Mouse (Mus musculus): ENCODE results near the gene Exosc3. TPM values are rescaled to one million over a fixed set of nuclear protein-coding genes. Genes with fewer than 3 reads are reported as not detected.

Gene Exosc3
- total and polyA plus RNA-seq, 2 experiments from 2014 or later, result 19.9 to 24.3 TPM

DNA sequence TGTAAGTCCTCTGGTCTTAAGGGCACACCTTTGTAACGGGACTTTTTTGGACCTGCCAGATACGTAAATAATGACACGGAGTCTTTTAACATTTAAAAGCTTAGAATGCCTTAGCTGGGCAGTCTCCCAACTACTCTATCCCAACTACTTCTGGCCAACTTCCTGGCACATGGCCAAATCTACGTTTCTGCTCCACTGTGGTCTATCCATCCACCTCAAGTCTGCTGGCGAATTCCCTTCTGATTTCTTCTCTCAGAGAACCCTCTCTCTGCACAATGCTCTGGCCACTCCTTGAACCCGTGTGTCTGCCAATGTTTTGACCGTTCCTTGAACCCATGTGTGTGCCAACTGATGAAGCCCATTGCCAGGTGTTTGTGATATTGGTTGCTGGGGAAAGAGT, 11.4 kb downstream of the Exosc3 start:
- no peaks in the 10 kb centered on the region for H3K36me3 ChIP-seq (ENCODE audit: insufficient read depth, low read length)
- TF ChIP-seq CTCF (IDR thresholded peaks at IDR 0.05), result no peak
- H3K4me2 ChIP-seq (ENCODE audit: low read depth, low read length, poor library complexity, severe bottlenecking), result no peak overlapping the region
- no peak for DNase-seq (ENCODE audit: low spot score)
- 0 out of 2 replicates have a peak, but pooled peaks cover 4% of the 10 kb centered on the region for H3K27me3 ChIP-seq (ENCODE audit: insufficient read depth, low read length)
- no peak overlapping the region for H3K27ac ChIP-seq (ENCODE audit: low read depth, low read length)
- no peak overlapping the region for H3K9ac ChIP-seq (replicated peaks; ENCODE audit: low read length, poor library complexity, severe bottlenecking)
- H3K9me3 ChIP-seq (ENCODE audit: low read length), result no peaks in the 10 kb centered on the region
- WGBS, result 78% methylated on average over 7 of the region's 7 CpGs
- no peak for ATAC-seq (ENCODE audit: low FRiP score)
- no peaks in the 10 kb centered on the region for H3K4me1 ChIP-seq (ENCODE audit: insufficient read depth, low read length)
- H3K4me3 ChIP-seq (ENCODE audit: low read depth, low read length), result no peak overlapping the region

- peak; percentile 92 for ATAC-seq (ENCODE audit: low FRiP score)
- WGBS, result under 1% methylated on average over 56 of the region's 56 CpGs
Measured at GRCm38 (mm10) chr4:45320159-45320816, 22.2 kb downstream of the Exosc3 start.

DNA sequence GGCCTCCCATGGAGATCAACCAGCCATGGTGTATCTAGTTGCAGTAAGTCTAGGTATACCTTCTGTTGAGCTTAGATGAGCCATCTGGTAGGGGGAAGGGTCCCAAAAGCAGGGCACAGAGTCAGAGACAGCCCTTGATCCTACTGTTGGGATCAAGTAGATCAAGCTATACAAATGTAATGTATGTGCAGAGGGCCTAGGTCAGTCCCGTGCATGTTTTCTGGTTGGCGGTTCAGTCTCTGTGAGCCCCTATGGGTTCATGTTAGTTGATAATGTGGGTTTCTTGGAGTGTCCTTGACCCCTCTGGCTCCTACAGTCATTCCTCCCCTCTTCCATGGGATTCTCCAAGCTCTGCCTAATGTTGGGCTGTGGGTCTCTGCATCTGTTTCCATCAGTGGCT, 31.5 kb downstream of the Exosc3 start:
- Histone ChIP-seq H3K4me2 (ENCODE audit: low read depth, low read length, poor library complexity, severe bottlenecking) (no peak overlapping the region), H3K9ac (replicated peaks; ENCODE audit: low read length, poor library complexity, severe bottlenecking) (no peak overlapping the region), H3K36me3 (ENCODE audit: insufficient read depth, low read length) (peaks cover 24% of the 10 kb centered on the region), H3K4me3 (ENCODE audit: low read depth, low read length) (no peak overlapping the region), H3K27ac (ENCODE audit: low read depth, low read length) (no peak overlapping the region), H3K4me1 (ENCODE audit: insufficient read depth, low read length) (no peaks in the 10 kb centered on the region), H3K9me3 (ENCODE audit: low read length) (no peaks in the 10 kb centered on the region), H3K27me3 (ENCODE audit: insufficient read depth, low read length) (no peaks in the 10 kb centered on the region)
- WGBS, result 93% methylated on average over 2 of the region's 2 CpGs
- ATAC-seq (ENCODE audit: low FRiP score) (no peak), DNase-seq (ENCODE audit: low spot score) (no peak)
- no peak for TF ChIP-seq CTCF (IDR thresholded peaks at IDR 0.05)

More at GRCm38 (mm10) chr4:45320159-45320816, 22.2 kb downstream of the Exosc3 start:
- H3K27ac ChIP-seq (ENCODE audit: low read depth, low read length), result peak overlapping the region; percentile 84
- H3K4me3 ChIP-seq (ENCODE audit: low read depth, low read length), result peak overlapping the region; percentile 92
- no peaks in the 10 kb centered on the region for H3K9me3 ChIP-seq (ENCODE audit: low read length)
- H3K4me2 ChIP-seq (ENCODE audit: low read depth, low read length, poor library complexity, severe bottlenecking), result peak overlapping the region; percentile 78
- H3K36me3 ChIP-seq (ENCODE audit: insufficient read depth, low read length), result peaks cover 21% of the 10 kb centered on the region
- peak overlapping the region; percentile 90 for H3K9ac ChIP-seq (replicated peaks; ENCODE audit: low read length, poor library complexity, severe bottlenecking)
- peaks cover 5% of the 10 kb centered on the region for H3K27me3 ChIP-seq (ENCODE audit: insufficient read depth, low read length)
- peak; percentile 87 for DNase-seq (ENCODE audit: low spot score)
- peak; percentile 10; the same call in 1 of the 2 replicates for TF ChIP-seq CTCF (IDR thresholded peaks at IDR 0.05)
- H3K4me1 ChIP-seq (ENCODE audit: insufficient read depth, low read length), result peaks cover 7% of the 10 kb centered on the region; the same call in 1 of the 2 replicates

- Histone ChIP-seq H3K9me3 (ENCODE audit: low read length) (no peaks in the 10 kb centered on the region), H3K4me2 (ENCODE audit: low read depth, low read length, poor library complexity, severe bottlenecking) (no peak overlapping the region), H3K4me3 (ENCODE audit: low read depth, low read length) (no peak overlapping the region), H3K9ac (replicated peaks; ENCODE audit: low read length, poor library complexity, severe bottlenecking) (no peak overlapping the region), H3K36me3 (ENCODE audit: insufficient read depth, low read length) (peaks cover 29% of the 10 kb centered on the region), H3K27ac (ENCODE audit: low read depth, low read length) (no peak overlapping the region), H3K4me1 (ENCODE audit: insufficient read depth, low read length) (no peaks in the 10 kb centered on the region), H3K27me3 (ENCODE audit: insufficient read depth, low read length) (no peaks in the 10 kb centered on the region)
- DNase-seq (ENCODE audit: low spot score) (no peak), ATAC-seq (ENCODE audit: low FRiP score) (no peak)
- no peak for TF ChIP-seq CTCF (IDR thresholded peaks at IDR 0.05)
- 95% methylated on average over 6 of the region's 6 CpGs for WGBS
Measured at GRCm38 (mm10) chr4:45308606-45309005, 33.9 kb downstream of the Exosc3 start.

GRCm38 (mm10) chr4:45308046-45308445, 34.5 kb downstream of the Exosc3 start:
- Histone ChIP-seq H3K4me2 (ENCODE audit: low read depth, low read length, poor library complexity, severe bottlenecking) (no peak overlapping the region), H3K27me3 (ENCODE audit: insufficient read depth, low read length) (no peaks in the 10 kb centered on the region), H3K36me3 (ENCODE audit: insufficient read depth, low read length) (peaks cover 29% of the 10 kb centered on the region), H3K4me1 (ENCODE audit: insufficient read depth, low read length) (no peaks in the 10 kb centered on the region), H3K9ac (replicated peaks; ENCODE audit: low read length, poor library complexity, severe bottlenecking) (no peak overlapping the region), H3K9me3 (ENCODE audit: low read length) (no peaks in the 10 kb centered on the region), H3K4me3 (ENCODE audit: low read depth, low read length) (no peak overlapping the region), H3K27ac (ENCODE audit: low read depth, low read length) (no peak overlapping the region)
- DNase-seq (ENCODE audit: low spot score), result peak; percentile 22
- no peak for ATAC-seq (ENCODE audit: low FRiP score)
- WGBS, result 28% methylated on average over 11 of the region's 11 CpGs
- peak; percentile 71 for TF ChIP-seq CTCF (IDR thresholded peaks at IDR 0.05)

- no peak overlapping the region for H3K9ac ChIP-seq (replicated peaks; ENCODE audit: low read length, poor library complexity, severe bottlenecking)
- no peak overlapping the region for H3K4me2 ChIP-seq (ENCODE audit: low read depth, low read length, poor library complexity, severe bottlenecking)
- TF ChIP-seq CTCF (IDR thresholded peaks at IDR 0.05), result no peak
- 96% methylated on average over 14 of the region's 14 CpGs for WGBS
- ATAC-seq (ENCODE audit: low FRiP score) (no peak), DNase-seq (ENCODE audit: low spot score) (no peak)
- H3K36me3 ChIP-seq (ENCODE audit: insufficient read depth, low read length), result peaks cover 44% of the 10 kb centered on the region
- H3K9me3 ChIP-seq (ENCODE audit: low read length), result no peaks in the 10 kb centered on the region
- H3K4me3 ChIP-seq (ENCODE audit: low read depth, low read length), result no peak overlapping the region
- no peak overlapping the region for H3K27ac ChIP-seq (ENCODE audit: low read depth, low read length)
- H3K27me3 ChIP-seq (ENCODE audit: insufficient read depth, low read length), result no peaks in the 10 kb centered on the region
- no peaks in the 10 kb centered on the region for H3K4me1 ChIP-seq (ENCODE audit: insufficient read depth, low read length)
Measured at GRCm38 (mm10) chr4:45305536-45305935, 37.0 kb downstream of the Exosc3 start.

Measured in midbrain, postnatal 0 days (tissue).